Mouse (Mus musculus) urinary bladder, postnatal 14 days (tissue): ENCODE results near the gene Pi4kb.

Experiments used
- DNase-seq: peaks from one replicate; pipeline ENCODE4 v3.0.0; 2021; ENCODE audit warnings: low spot score

Pi4kb gene

GRCm38 (mm10) chr3:94953764-94954616, 20.5 kb upstream of the Pi4kb start, which contains the start of gene Rfx5:
TSS of gene Rfx5 (plus strand) at chr3:94954075.
- DNase-seq, result peak; percentile 93

DNA sequence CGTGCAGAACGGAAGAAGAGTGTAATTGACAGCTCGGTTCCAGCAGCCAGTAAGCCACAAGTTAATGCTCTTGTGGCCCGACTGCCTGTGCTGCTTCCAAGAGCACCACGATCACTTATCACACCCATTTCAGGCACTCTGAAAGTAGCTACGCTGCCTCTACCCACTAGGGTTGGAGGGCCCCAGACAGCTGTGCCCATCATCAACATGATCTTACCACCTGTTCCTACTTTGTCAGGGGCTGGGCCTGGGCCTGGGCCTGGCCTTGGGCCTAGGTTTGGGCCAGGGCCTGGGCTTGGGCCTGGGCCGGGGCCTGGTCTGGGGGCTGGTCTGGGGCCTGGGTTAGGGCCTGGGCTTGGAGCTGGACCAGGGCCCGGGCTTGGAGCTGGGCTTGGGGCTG, 16.2 kb upstream of the Pi4kb start:
- DNase-seq, result no peak

DNA sequence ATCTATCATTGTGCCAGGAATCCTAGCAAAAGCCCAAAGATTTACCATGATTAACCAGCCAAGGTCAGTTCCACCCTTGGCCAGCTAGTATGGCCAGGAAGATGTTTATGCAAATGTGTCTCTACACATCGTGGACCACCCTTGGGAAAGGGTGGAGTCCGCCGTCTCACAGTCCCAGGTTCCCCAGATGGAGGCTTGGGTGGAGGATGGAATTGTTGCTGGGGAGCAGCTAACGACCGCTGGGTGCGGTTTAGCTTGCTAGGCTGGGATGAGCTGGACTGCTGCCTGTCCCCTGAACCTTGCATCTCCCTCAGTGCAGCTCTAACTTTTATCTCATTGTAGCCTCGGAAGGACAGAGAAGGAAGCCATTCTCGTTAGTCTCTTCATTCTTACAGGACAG, 14.7 kb upstream of the Pi4kb start:
- DNase-seq, result no peak

DNA sequence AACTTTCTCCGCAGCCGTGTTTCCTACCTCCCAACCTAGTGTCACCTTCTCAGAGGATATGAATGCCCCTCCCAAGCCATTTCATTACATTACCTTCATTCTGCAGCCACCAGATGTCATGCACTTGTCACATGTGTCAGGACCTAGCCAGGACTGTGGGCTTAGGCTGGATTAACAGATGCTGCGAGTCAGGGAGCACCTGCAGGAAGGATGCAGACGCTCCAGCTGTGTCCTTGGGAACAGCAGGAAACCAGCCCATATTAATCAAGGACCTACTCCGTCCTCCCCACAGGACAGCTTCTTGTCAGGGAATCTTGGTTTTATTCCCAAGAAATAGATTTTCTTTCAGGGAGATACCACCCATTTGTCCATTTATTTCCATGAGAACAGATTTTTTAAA, 14.2 kb upstream of the Pi4kb start:
- no peak for DNase-seq

GRCm38 (mm10) chr3:94964989-94965388, 9.5 kb upstream of the Pi4kb start:
- DNase-seq, result no peak

- no peak for DNase-seq
Measured at GRCm38 (mm10) chr3:94965878-94966277, 8.7 kb upstream of the Pi4kb start.

DNA sequence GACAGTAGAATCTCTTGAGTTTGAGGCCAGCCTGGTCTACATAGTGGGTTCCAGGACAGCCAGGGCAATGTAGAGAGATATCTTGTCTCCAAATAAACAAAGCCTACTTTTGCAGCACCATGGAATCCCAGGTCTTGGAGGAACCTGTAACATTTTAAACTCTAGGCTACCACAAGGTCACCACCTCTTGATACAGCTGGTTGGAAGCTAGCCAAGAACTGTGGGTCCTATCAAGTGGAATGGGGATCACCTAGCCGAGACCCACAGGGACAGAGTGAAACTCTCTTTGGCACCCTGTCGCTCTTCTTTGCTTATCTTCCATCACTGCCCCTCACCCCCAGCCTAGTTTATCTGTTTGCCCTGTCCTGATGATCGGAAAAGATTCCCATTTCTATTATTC, 2.0 kb upstream of the Pi4kb start:
- DNase-seq, result no peak

GRCm38 (mm10) chr3:94973620-94974019, 911 bp upstream of the Pi4kb start:
- DNase-seq, result no peak

DNA sequence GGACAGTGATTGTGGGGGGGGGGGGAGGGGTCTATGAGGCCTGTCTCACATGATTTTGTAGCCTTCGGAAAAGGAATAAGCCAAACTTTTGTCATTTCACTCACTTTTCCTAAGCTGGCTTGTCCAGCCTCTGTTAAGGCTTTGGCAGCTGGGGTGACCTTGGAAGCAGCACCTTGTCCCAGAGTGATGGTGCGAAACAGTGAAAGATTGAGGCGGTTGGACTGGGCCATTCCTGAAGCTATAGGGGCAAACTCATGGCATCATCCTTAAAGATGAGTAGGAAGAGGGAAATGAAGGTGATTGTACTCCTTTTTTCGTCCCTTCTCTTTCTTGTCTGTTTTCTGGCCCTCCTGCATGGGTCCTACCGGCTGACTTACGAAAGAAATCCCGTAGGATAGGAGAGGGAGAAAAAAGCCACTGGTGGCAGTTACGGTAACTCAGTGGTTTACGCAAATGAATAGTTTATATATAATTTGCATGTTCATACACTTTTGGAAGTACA, 454 bp upstream of the Pi4kb start:
- DNase-seq, result no peak

DNA sequence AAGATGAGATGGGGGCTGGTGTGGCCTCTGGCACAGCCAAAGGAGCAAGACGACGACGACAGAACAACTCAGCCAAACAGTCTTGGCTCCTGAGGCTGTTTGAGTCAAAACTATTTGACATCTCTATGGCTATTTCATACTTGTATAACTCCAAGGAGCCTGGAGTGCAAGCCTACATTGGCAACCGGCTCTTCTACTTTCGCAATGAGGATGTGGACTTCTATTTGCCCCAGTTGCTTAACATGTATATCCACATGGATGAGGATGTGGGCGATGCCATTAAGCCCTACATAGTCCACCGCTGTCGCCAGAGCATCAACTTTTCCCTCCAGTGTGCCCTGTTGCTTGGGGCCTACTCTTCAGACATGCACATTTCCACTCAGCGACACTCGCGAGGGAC, 9.8 kb downstream of the Pi4kb start:
- no peak for DNase-seq

DNA sequence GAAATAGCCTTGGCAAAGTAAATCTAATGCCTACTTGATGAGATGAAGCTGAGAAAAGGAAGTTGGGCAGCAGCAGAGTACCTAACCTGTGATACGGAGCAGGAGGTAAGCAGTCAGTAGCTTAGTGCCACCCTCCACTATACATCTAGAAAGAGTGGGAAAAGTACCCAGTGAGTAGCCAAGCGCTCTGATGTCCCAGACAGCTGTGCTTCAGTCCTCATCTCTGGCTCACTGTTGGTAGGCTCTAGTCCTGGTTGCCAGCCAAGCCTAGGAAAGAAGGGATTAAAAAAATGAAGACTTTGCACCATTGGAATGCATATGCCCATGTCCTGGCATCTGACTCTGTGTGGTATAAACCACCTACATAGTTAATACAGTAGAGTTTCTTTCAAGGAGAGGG, 11.0 kb downstream of the Pi4kb start:
- no peak for DNase-seq

- DNase-seq, result peak; percentile 79
Measured at GRCm38 (mm10) chr3:94987578-94987977, 13.0 kb downstream of the Pi4kb start.

- DNase-seq, result no peak
Measured at GRCm38 (mm10) chr3:94989159-94989761, 14.7 kb downstream of the Pi4kb start.

- peak; percentile 88 for DNase-seq
Measured at GRCm38 (mm10) chr3:94996946-94997345, 22.4 kb downstream of the Pi4kb start.

- no peak for DNase-seq
Measured at GRCm38 (mm10) chr3:95002569-95002968, 28.0 kb downstream of the Pi4kb start.

- DNase-seq, result no peak
Measured at GRCm38 (mm10) chr3:95003273-95003672, 28.7 kb downstream of the Pi4kb start.

DNA sequence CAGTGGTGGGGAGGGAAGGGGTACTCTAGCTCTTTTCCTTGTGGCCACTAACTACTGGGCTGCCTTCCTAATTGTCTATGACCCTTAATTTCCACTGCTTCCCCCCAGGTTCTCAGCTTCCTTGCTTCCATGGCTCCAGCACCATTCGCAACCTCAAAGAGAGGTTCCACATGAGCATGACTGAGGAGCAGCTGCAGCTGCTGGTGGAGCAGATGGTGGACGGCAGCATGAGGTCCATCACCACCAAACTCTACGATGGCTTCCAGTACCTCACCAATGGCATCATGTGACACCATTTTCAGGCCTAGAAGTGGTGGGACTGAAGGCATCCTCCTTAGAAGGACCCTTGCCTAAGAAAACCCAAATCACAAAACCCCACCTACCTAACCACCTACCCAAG, 31.1 kb downstream of the Pi4kb start:
- DNase-seq, result no peak

DNA sequence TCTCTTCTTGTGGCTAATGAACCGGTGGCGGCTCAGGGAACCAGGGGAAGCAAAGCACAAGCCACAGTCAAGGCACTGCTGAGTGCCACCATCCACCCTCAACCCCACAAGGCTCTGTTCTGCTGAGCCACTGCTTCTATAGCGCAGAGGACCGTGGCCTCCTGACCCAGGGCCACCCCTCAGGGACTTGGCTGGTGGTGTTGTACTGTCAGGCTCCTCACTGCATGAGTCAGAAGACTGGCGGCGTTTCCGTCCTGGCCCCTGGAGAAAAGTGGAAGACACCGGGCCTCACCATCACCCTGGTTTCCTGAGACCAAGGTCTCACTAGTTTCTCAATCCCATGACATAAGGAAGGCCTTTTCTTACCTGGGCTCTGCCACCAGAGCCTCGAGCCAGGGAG, 33.2 kb downstream of the Pi4kb start:
- no peak for DNase-seq

GRCm38 (mm10) chr3:95010396-95010795, 35.9 kb downstream of the Pi4kb start:
- DNase-seq, result no peak

- no peak for DNase-seq
Measured at GRCm38 (mm10) chr3:95012982-95013381, 38.5 kb downstream of the Pi4kb start.

DNA sequence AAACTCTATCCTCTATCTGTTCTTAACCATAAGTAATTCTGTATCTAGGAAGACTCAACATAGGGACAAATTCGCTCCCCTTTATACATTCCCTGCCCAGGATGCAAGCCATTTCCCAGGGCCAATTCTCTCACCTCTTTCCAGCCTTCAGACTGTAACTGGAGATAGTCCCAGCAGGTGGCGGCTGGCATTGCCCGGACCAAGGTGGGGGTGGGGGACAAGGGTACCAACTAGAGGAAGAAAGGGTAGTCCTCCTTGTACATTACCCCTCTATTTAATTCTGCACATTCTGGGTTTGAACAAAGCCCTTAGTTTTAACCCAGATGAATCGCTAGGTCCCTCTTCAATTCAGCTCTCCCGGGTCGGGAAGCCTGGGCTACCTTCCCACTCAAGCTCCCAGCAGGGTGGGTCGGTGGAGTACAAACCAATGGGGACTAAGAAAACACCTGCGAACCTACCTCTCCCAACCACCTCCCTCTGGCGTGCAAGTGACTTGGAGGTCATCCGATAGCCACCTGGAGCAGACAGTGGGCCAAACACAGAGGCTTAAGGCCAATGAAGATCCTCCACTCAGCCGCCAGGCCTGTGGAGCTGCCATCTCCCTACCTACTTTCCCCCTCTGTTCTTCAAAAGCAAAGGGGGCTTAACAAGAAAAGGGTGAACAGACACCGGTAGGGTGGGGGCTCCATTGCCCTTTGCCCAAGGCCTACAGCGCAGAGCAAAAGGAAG, 39.3 kb downstream of the Pi4kb start:
- no peak for DNase-seq

DNA sequence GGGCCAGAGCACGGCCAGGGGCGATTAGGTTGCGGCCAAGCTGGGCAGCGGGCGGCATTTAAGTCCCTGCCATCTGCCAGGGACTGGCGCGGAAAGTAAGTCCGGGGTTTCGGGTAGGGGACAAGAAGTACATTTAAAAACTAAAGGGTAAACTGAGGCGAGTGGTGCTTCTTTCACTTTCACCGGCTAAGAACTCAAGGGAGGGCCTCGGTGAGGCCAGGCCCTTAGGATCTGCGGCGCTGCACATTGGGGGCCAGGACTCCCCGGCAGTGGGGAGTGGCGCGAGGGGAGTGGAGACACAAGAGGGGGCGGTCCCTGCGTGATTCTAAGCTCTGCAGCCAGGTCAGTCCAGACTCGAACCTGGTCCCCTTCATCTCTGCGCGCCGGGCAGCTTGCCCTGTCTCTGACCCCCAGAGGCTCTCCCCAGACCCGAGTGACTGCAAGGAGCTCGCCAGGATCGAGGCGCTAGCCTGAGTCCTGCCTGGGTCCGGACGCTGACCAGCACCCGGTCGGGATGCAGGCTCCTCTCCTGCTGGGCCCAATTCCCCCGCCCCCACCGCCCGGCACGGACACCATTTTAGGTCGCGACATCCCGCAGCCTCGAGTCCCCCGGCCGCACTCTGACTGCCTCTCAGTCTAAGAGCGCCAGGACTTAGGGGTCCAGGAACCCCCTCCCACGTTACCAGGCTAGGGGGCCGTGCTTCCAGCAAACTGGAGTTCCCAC, 40.1 kb downstream of the Pi4kb start:
- peak; percentile 57 for DNase-seq
